8 mouse cellular contexts compared by ENCODE assay signal in the genomic region with DNA sequence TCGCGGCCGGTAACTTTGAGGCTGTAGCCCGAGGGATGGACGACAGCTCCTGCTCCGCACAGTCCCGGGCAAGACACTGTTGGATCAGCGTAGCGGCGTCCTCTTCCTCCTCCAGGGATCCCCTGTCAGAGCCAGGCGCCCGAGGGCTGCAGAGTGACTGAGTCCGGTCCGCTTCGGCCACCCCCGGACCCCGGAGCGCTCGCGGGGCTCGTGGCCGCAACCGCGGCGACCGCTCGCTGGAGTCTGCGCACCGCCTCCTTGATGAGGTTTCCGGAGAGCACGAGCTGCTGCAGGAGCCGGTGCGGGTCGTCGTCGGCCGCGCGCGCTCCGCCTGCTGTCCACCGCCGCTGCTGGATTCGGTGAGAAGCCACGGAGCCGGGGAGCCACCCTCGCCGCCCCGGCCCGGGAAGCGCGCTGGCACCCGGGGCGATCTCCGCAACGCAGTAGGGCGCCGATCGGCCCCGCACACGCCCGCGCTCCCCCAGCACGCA. TPM values are rescaled to one million over a fixed set of nuclear protein-coding genes. Genes with fewer than 3 reads are reported as not detected.
A peak's percentile ranks its signal among the peaks of the same experiment; 100 is the strongest.
DNase-seq lines count a peak whose midpoint lies in the region; ATAC-seq and TF ChIP-seq lines count a peak whose summit lies in the region.

No protein-coding gene starts in this region.

- peak; percentile 16; the same call in 1 of the 2 replicates for ATAC-seq in erythroid progenitor cell, adult 5-6 weeks (replicated peaks; ENCODE audit: low FRiP score, poor library complexity, severe bottlenecking)
- ATAC-seq in heart, embryonic 16.5 days (replicated peaks; ENCODE audit: extremely low read depth, insufficient read depth, low FRiP score), result peak; percentile 25
- peak; percentile 2; the same call in 1 of the 2 replicates for ATAC-seq in lung, embryonic 14.5 days (ENCODE audit: insufficient read depth)

- H3K9me3 ChIP-seq in CH12.LX (replicated peaks; ENCODE audit: low read length), result peaks cover 6% of the 10 kb centered on the region
- no peaks in the 10 kb centered on the region for H3K9me3 ChIP-seq in heart, embryonic 16.5 days (replicated peaks; ENCODE audit: control insufficient read depth, low read length)
- no peaks in the 10 kb centered on the region for H3K9me3 ChIP-seq in lung, embryonic 14.5 days (ENCODE audit: low read depth, low read length)

- in situ Hi-C loops in CH12.LX (cut with MboI; ENCODE audit: low pct_ligation_motif_present, low pct_unique_long_range_greater_than_20kb, low sequenced_read_pairs), result loop anchor here (10.0 kb wide), 1 partner anchor 48 kb away; a partner anchor contains a TSS

- no peak for TF ChIP-seq POLR2A in CH12.LX (IDR thresholded peaks at IDR 0.05; ENCODE audit: low read depth, low read length)

- WGBS in heart, embryonic 16.5 days, result under 1% methylated on average over 64 of the region's 64 CpGs
- WGBS in lung, embryonic 14.5 days, result under 1% methylated on average over 59 of the region's 64 CpGs

- H3K9ac ChIP-seq in CH12.LX (ENCODE audit: insufficient read depth, low read depth), result peak overlapping the region; percentile 49
- H3K9ac ChIP-seq in heart, embryonic 16.5 days (ENCODE audit: low read length), result peak overlapping the region; percentile 75
- peak overlapping the region; percentile 65 for H3K9ac ChIP-seq in lung, embryonic 14.5 days

- dilution Hi-C loops in CH12.LX (cut with MboI; ENCODE audit: extremely low pct_ligation_motif_present, extremely low pct_unique_long_range_greater_than_20kb, low sequenced_read_pairs), result no loop called here

- no peaks in the 10 kb centered on the region for H3K79me2 ChIP-seq in CH12.LX (replicated peaks; ENCODE audit: control insufficient read depth, extremely low read depth, insufficient read depth, poor library complexity, severe bottlenecking)

- H3K27me3 ChIP-seq in CH12.LX (replicated peaks), result peaks cover 20% of the 10 kb centered on the region
- no peaks in the 10 kb centered on the region for H3K27me3 ChIP-seq in heart, embryonic 16.5 days (ENCODE audit: control insufficient read depth, insufficient read depth, low read length)
- peaks cover 8% of the 10 kb centered on the region; the same call in 1 of the 2 replicates for H3K27me3 ChIP-seq in lung, embryonic 14.5 days (ENCODE audit: insufficient read depth, low read length)

- H3K4me3 ChIP-seq in CH12.LX (replicated peaks in 1 of 3; ENCODE audit: low read depth in 2 of 3, low read length in 2 of 3, poor library complexity in 1 of 3), result peak overlapping the region in 2 of 3 experiments; percentile 56 to 84
- H3K4me3 ChIP-seq in heart, embryonic 16.5 days (ENCODE audit: low read length), result peak overlapping the region; percentile 73
- peak overlapping the region; percentile 65 for H3K4me3 ChIP-seq in lung, embryonic 14.5 days (ENCODE audit: low read depth, low read length)

- no peak for DNase-seq in CH12.LX (ENCODE audit: extremely low read depth)
- DNase-seq in adrenal gland, postnatal 25 days, result peak; percentile 52
- DNase-seq in kidney, postnatal 14 days, result peak; percentile 60
- peak; percentile 50 for DNase-seq in lung, embryonic 14.5 days
- DNase-seq in retina, embryonic 14.5 days (ENCODE audit: low spot score), result peak; percentile 50
- DNase-seq in thymus, postnatal 4 days, result peak; percentile 67

- no peak for TF ChIP-seq RAD21 in CH12.LX (IDR thresholded peaks at IDR 0.05; ENCODE audit: low read depth, low read length)

- no peak for TF ChIP-seq CTCF in CH12.LX (conservative IDR thresholded peaks at IDR 0.05 in 1 of 2, IDR thresholded peaks at IDR 0.05 in 1 of 2; ENCODE audit: low read depth in 2 of 2, low read length in 2 of 2)
- no peak for TF ChIP-seq CTCF in lung, embryonic 14.5 days (IDR thresholded peaks at IDR 0.05; ENCODE audit: low read depth)

- no peaks in the 10 kb centered on the region for H3K36me3 ChIP-seq in CH12.LX (replicated peaks in 1 of 2; ENCODE audit: control insufficient read depth in 1 of 2, insufficient read depth in 1 of 2, low read length in 1 of 2)
- no peaks in the 10 kb centered on the region for H3K36me3 ChIP-seq in heart, embryonic 16.5 days (ENCODE audit: control insufficient read depth, insufficient read depth)
- H3K36me3 ChIP-seq in lung, embryonic 14.5 days (ENCODE audit: insufficient read depth), result no peaks in the 10 kb centered on the region

- peak overlapping the region; percentile 89 for H3K4me2 ChIP-seq in CH12.LX (ENCODE audit: insufficient read depth, low read depth, poor library complexity, severe bottlenecking)
- peak overlapping the region; percentile 97 for H3K4me2 ChIP-seq in heart, embryonic 16.5 days (ENCODE audit: low read depth, low read length)
- H3K4me2 ChIP-seq in lung, embryonic 14.5 days, result peak overlapping the region; percentile 99

- no peak overlapping the region for H3K27ac ChIP-seq in CH12.LX (ENCODE audit: insufficient read depth, low read depth)
- H3K27ac ChIP-seq in heart, embryonic 16.5 days (ENCODE audit: low read length), result peak overlapping the region; percentile 74
- H3K27ac ChIP-seq in lung, embryonic 14.5 days (ENCODE audit: low read depth), result peak overlapping the region; percentile 82

- no peak for TF ChIP-seq EP300 in CH12.LX (IDR thresholded peaks at IDR 0.05; ENCODE audit: low read length)

- peaks cover 0 to 16% of the 10 kb centered on the region in 2 experiments; a peak in 2 of 4 replicates for H3K4me1 ChIP-seq in CH12.LX (ENCODE audit: control insufficient read depth in 1 of 2, insufficient read depth in 2 of 2)
- peaks cover 6% of the 10 kb centered on the region for H3K4me1 ChIP-seq in heart, embryonic 16.5 days (ENCODE audit: control insufficient read depth, insufficient read depth, low read length)
- H3K4me1 ChIP-seq in lung, embryonic 14.5 days (ENCODE audit: insufficient read depth), result peaks cover 6% of the 10 kb centered on the region; the same call in 1 of the 2 replicates

TF ChIP-seq in CH12.LX, 34 proteins besides CTCF, POLR2A, EP300 and RAD21:
- TF ChIP-seq MAFK (IDR thresholded peaks at IDR 0.05; ENCODE audit: insufficient replicate concordance, low read length) (no peak), NRF1 (IDR thresholded peaks at IDR 0.05; ENCODE audit: low read depth, low read length) (peak; percentile 48)

RNA-seq across cellular contexts. Expression of a gene that starts 0.8 kb away (rescaled TPM):
- total RNA-seq in CH12.LX (2012; rRNA removed), result 0.67 and 1.0 TPM in 2 replicates
- 0.55 and 0.68 TPM in 2 replicates for total RNA-seq in CH12.LX (2014; rRNA removed)
- polyA plus RNA-seq in CH12.LX (2012; ENCODE audit: insufficient read length, low read depth), result 1.2 and 1.3 TPM in 2 replicates
- total RNA-seq in adrenal gland, postnatal 25 days (2021), result 4.0 and 6.6 TPM in 2 replicates
- 5.4 TPM in 2 replicates for total RNA-seq in erythroid progenitor cell, adult 5-6 weeks (2015; ENCODE audit: low replicate concordance)
- 2.6 and 3.9 TPM in 2 replicates for total RNA-seq in erythroid progenitor cell, adult 5-6 weeks (2017; ENCODE audit: low replicate concordance)
- 1.9 and 2.8 TPM in 2 replicates for polyA plus RNA-seq in heart, embryonic 16.5 days (2015; fragmentation: Nextera tagmentation; extraction: Ambion mirVana)
- polyA plus RNA-seq in lung, embryonic 14.5 days (2014; fragmentation: Nextera tagmentation; extraction: Ambion mirVana), result 2.4 and 2.6 TPM in 2 replicates

RNA-seq across cellular contexts. Expression of a gene that starts 17.4 kb away (rescaled TPM):
- total RNA-seq in CH12.LX (2012; rRNA removed) (0.80 and 2.0 TPM in 2 replicates), CH12.LX (2014; rRNA removed) (0.70 and 0.96 TPM in 2 replicates)
- polyA plus RNA-seq in CH12.LX (2012; ENCODE audit: insufficient read length, low read depth), result 0.64 and 0.94 TPM in 2 replicates
- total RNA-seq in adrenal gland, postnatal 25 days (2021), result 7.7 and 11.1 TPM in 2 replicates
- total RNA-seq in erythroid progenitor cell, adult 5-6 weeks (2015; ENCODE audit: low replicate concordance), result 3.2 and 3.8 TPM in 2 replicates
- total RNA-seq in erythroid progenitor cell, adult 5-6 weeks (2017; ENCODE audit: low replicate concordance), result 0.26 and 2.6 TPM in 2 replicates
- polyA plus RNA-seq in heart, embryonic 16.5 days (2015; fragmentation: Nextera tagmentation; extraction: Ambion mirVana), result 2.4 and 2.7 TPM in 2 replicates
- polyA plus RNA-seq in lung, embryonic 14.5 days (2014; fragmentation: Nextera tagmentation; extraction: Ambion mirVana), result 4.4 and 4.5 TPM in 2 replicates

RNA-seq across cellular contexts. Expression of a gene that starts 45.3 kb away (rescaled TPM):
- 20.4 TPM in 2 replicates for total RNA-seq in CH12.LX (2012; rRNA removed)
- total RNA-seq in CH12.LX (2014; rRNA removed), result 36.8 and 37.9 TPM in 2 replicates
- 27.8 and 30.1 TPM in 2 replicates for polyA plus RNA-seq in CH12.LX (2012; ENCODE audit: insufficient read length, low read depth)
- 5.6 and 6.1 TPM in 2 replicates for total RNA-seq in adrenal gland, postnatal 25 days (2021)
- 83.4 and 100 TPM in 2 replicates for total RNA-seq in erythroid progenitor cell, adult 5-6 weeks (2015; ENCODE audit: low replicate concordance)
- total RNA-seq in erythroid progenitor cell, adult 5-6 weeks (2017; ENCODE audit: low replicate concordance), result 98.9 and 131 TPM in 2 replicates
- polyA plus RNA-seq in heart, embryonic 16.5 days (2015; fragmentation: Nextera tagmentation; extraction: Ambion mirVana), result 12.7 and 13.6 TPM in 2 replicates
- 39.2 and 40.9 TPM in 2 replicates for polyA plus RNA-seq in lung, embryonic 14.5 days (2014; fragmentation: Nextera tagmentation; extraction: Ambion mirVana)

RNA-seq across cellular contexts. Expression of a gene that starts 48.8 kb away (rescaled TPM):
- total RNA-seq in CH12.LX (2012; rRNA removed) (42.5 and 58.0 TPM in 2 replicates), CH12.LX (2014; rRNA removed) (20.1 and 22.0 TPM in 2 replicates)
- polyA plus RNA-seq in CH12.LX (2012; ENCODE audit: insufficient read length, low read depth), result 62.4 and 64.3 TPM in 2 replicates
- 12.3 and 16.9 TPM in 2 replicates for total RNA-seq in adrenal gland, postnatal 25 days (2021)
- total RNA-seq in erythroid progenitor cell, adult 5-6 weeks (2015; ENCODE audit: low replicate concordance), result 1.1 and 2.1 TPM in 2 replicates
- 1.2 TPM in 1 of 2 replicates, not detected in the other for total RNA-seq in erythroid progenitor cell, adult 5-6 weeks (2017; ENCODE audit: low replicate concordance)
- 9.4 and 10.0 TPM in 2 replicates for polyA plus RNA-seq in heart, embryonic 16.5 days (2015; fragmentation: Nextera tagmentation; extraction: Ambion mirVana)
- 13.6 and 15.6 TPM in 2 replicates for polyA plus RNA-seq in lung, embryonic 14.5 days (2014; fragmentation: Nextera tagmentation; extraction: Ambion mirVana)
